Mouse (Mus musculus): ENCODE data around the gene Csrp1. TPM values are rescaled to one million over a fixed set of nuclear protein-coding genes. Genes with fewer than 3 reads are reported as not detected.

Csrp1 gene
- total RNA-seq, 2 experiments from 2014 or later: 98.5 to 108 TPM

DNA sequence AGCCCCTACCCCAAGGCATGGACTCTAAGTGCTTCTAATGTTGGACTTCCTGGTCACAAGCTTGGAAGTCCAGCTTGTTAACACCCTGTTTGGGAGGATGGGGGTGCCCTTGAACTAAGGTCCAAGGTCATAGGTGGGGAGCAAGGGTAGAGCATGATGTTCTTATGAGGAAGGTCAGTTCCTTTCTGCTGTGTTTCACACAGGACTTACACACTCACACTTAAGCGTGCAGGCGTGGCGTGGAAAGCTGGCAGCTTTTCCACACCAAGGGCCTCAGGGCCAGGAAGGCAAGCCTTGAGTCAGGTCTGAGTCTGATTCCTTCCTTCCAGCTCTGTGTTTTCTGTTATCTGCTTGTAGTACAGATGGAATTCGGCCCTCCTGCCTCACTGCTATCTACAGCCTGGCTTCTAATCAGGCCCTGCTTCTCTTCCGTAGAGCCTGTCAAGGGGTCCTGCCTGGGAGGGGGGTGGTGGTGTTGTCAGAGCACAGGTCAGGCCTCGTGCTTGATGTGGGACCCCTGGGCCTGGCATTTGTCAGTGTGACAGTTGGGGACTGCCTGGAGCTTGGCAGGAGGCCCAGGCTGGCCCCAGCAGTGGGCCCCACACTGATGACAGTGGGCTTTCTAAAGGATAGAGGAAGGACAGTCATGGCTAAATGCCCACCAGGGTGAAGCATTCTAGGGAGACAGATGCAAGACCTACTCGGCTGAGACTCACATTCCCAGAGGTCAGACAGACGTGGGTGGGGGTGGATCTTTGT, 80.5 kb downstream of the Csrp1 start:
- DNase-seq (ENCODE audit: low spot score in 2 of 2): no peak

Other genes starting within 250 kb of the Csrp1 start
- 10 to 100 TPM; 37.2 to 41.6 TPM for gene Nav1, start 112.8 kb upstream of the Csrp1 start, total RNA-seq (2021)
- 10 to 100 TPM; 25.1 to 33.6 TPM for gene Phlda3, start 46.1 kb downstream of the Csrp1 start, total RNA-seq (2021)
- gene Tnni1, start 59.4 kb downstream of the Csrp1 start, total RNA-seq (2021): 10 to 100 TPM in 1 of 2 experiments, 1 to 10 TPM in 1; 4.4 to 13.1 TPM
- gene Lad1, start 98.5 kb downstream of the Csrp1 start, total RNA-seq (2021): 1 to 10 TPM in 1 of 2 experiments, under 1 TPM in 1; 0.25 to 5.5 TPM
- gene Tnnt2, start 116.3 kb downstream of the Csrp1 start, total RNA-seq (2021): 1 to 10 TPM; 2.4 to 4.2 TPM
- not detected for gene Pkp1, start 199.1 kb downstream of the Csrp1 start, total RNA-seq (2021)